Mouse (Mus musculus): ENCODE data around the gene Lrmda.

DNA sequence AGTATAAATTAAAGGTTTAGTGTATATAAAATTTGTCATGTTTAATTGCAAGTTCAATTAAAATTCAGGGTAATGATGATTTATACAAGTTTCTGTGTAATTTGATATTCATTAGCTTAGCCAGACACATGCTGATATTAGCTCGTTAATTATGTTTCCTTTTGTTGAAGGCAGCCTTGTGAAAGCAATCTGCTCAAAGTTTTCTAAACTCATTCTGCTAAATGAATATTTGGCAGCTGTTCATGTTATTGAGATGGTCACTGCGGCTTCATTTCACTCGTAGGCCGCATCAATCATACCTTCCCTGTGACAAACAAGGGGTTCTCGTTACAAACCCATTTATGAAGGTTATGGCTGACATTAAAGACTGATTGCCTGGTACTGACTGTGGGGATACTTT lies 423.2 kb downstream of the Lrmda start:
- TF ChIP-seq CTCF (IDR thresholded peaks at IDR 0.05) (no peak), POLR2A (IDR thresholded peaks at IDR 0.05; ENCODE audit: insufficient read depth, low read depth, low read length) (no peak), EP300 (IDR thresholded peaks at IDR 0.05; ENCODE audit: insufficient read depth, low read depth, low read length) (no peak)

Data from heart, adult 2 months (tissue).